Mouse (Mus musculus) ES-E14 (cell line): Measurements from ENCODE around the gene Gmppb. TPM values are rescaled to one million over a fixed set of nuclear protein-coding genes. Genes with fewer than 3 reads are reported as not detected.
A peak's percentile ranks its signal among the peaks of the same experiment; 100 is the strongest.

ENCODE experiments used
- DNase-seq: peaks from one replicate; pipeline ENCODE4 v3.0.0-alpha.2; 2013; ENCODE audit warnings: low read depth, low spot score
- H3K27ac ChIP-seq: 2 replicates; pipeline ENCODE4 v1.5.1; 2012; ENCODE audit warnings: low read depth, mild to moderate bottlenecking, low read length, moderate library complexity, mixed read lengths; ENCODE audit not compliant: poor library complexity, insufficient read depth, severe bottlenecking
- H3K36me3 ChIP-seq: 2 replicates; pipeline ENCODE4 v1.6.1; 2012; ENCODE audit warnings: mild to moderate bottlenecking, low read length, moderate library complexity, mixed read lengths; ENCODE audit not compliant: control insufficient read depth, poor library complexity, insufficient read depth, severe bottlenecking
- H3K4me1 ChIP-seq, 2 experiments: fragments of 150-350 bp in 1 of 2; sonication (generic) in 1 of 2; 2 replicates each; pipeline ENCODE4 v1.6.1; 2012; ENCODE audit warnings: low read length in 2 of 2, mild to moderate bottlenecking in 1 of 2, mixed read lengths in 1 of 2; ENCODE audit not compliant: control insufficient read depth in 2 of 2, insufficient read depth in 2 of 2, poor library complexity in 1 of 2
- H3K4me3 ChIP-seq, 2 experiments: fragments of 150-350 bp in 1 of 2; sonication (generic) in 1 of 2; 2 replicates each; pipeline ENCODE4 v1.5.1; 2012; ENCODE audit warnings: low read length in 2 of 2, low read depth in 1 of 2, mild to moderate bottlenecking in 1 of 2, mixed read lengths in 1 of 2; ENCODE audit not compliant: insufficient read depth in 1 of 2, poor library complexity in 1 of 2, severe bottlenecking in 1 of 2
- H3K9ac ChIP-seq: 2 replicates; pipeline ENCODE4 v1.6.1; 2012; ENCODE audit warnings: low read depth, mild to moderate bottlenecking, low read length, mixed read lengths; ENCODE audit not compliant: poor library complexity, insufficient read depth, severe bottlenecking
- H3K9me3 ChIP-seq: fragments of 150-350 bp; sonication (generic); 2 replicates; pipeline ENCODE4 v1.6.1; 2012; ENCODE audit warnings: low read depth, mild to moderate bottlenecking, low read length; ENCODE audit not compliant: control insufficient read depth, insufficient read depth
- CHD2 ChIP-seq: IDR thresholded peaks from 2 replicates; pipeline ENCODE4 v1.6.1; 2014; ENCODE audit warnings: mild to moderate bottlenecking, low read depth, low read length, inconsistent platforms
- HCFC1 ChIP-seq: IDR thresholded peaks from 2 replicates; pipeline ENCODE4 v1.6.1; 2012; ENCODE audit warnings: low read length, inconsistent platforms, borderline replicate concordance; ENCODE audit not compliant: insufficient read depth
- MAFK ChIP-seq: IDR thresholded peaks from 2 replicates; pipeline ENCODE4 v1.6.1; 2014; ENCODE audit warnings: mild to moderate bottlenecking, low read depth, low read length, inconsistent platforms; ENCODE audit not compliant: insufficient read depth
- ZC3H11A ChIP-seq: IDR thresholded peaks from 2 replicates; pipeline ENCODE4 v1.6.1; 2012; ENCODE audit warnings: low read depth, mild to moderate bottlenecking, inconsistent platforms, low read length, borderline replicate concordance
- ZNF384 ChIP-seq: IDR thresholded peaks from 2 replicates; pipeline ENCODE4 v1.6.1; 2012; ENCODE audit warnings: low read depth, low read length, inconsistent platforms
- in situ Hi-C, 2 experiments: fragments of 600-800 bp; cut with MboI; formaldehyde crosslinking; loops; one replicate each; pipeline ENCODE4 v1.15.1; 2025; ENCODE audit warnings: low sequenced_read_pairs in 2 of 2, inconsistent platforms in 1 of 2; ENCODE audit not compliant: unreplicated experiment in 2 of 2
- total RNA-seq: library from RNA; depleted of rRNA; stranded (reverse); fragments of 300-350 nt; gene quantifications from 2 replicates; pipeline ENCODE4 v1.2.3, GENCODE M21; 2012

Gmppb gene
- total RNA-seq, 1 experiment, result 28.3 TPM

- H3K36me3 ChIP-seq, result peaks cover 29% of the 10 kb centered on the region
- in situ Hi-C loops, result no loop called here
- peak within 1 kb of the TSS; percentile 47; the same call in 1 of the 2 replicates for H3K27ac ChIP-seq
- peak; percentile 36; the same call in 1 of the 2 replicates for TF ChIP-seq HCFC1
- no peak for TF ChIP-seq MAFK
- peak; percentile 96 for DNase-seq
- H3K9ac ChIP-seq, result peak within 1 kb of the TSS; percentile 80
- peaks cover 0 to 15% of the 10 kb centered on the region in 2 experiments; a peak in 2 of 4 replicates for H3K4me1 ChIP-seq
- no peaks in the 10 kb centered on the region for H3K9me3 ChIP-seq
- peak within 1 kb of the TSS; percentile 76 to 99 for H3K4me3 ChIP-seq
These were observed 45.3 kb downstream of the Gmppb start, which contains the start of gene Apeh for GRCm38 (mm10) chr9:108094184-108094941. Gene Apeh (minus strand): TSS chr9:108094606.

- Histone ChIP-seq H3K27ac (no peak overlapping the region), H3K36me3 (peaks cover 24% of the 10 kb centered on the region; the same call in 1 of the 2 replicates), H3K9ac (peak overlapping the region; percentile 60; the same call in 1 of the 2 replicates), H3K4me1 (peaks cover 0 to 17% of the 10 kb centered on the region in 2 experiments; a peak in 2 of 4 replicates), H3K9me3 (no peaks in the 10 kb centered on the region), H3K4me3 (peak overlapping the region; percentile 63 to 99)
- DNase-seq, result no peak
- in situ Hi-C loops, result loop anchor here in 1 of 2 experiments (5.0 kb wide), 1 partner anchor 97 kb away; the partner anchor contains the start of gene Bsn
- TF ChIP-seq HCFC1 (no peak), ZNF384 (no peak), MAFK (no peak), CHD2 (no peak), ZC3H11A (no peak)
These were observed 46.0 kb downstream of the Gmppb start for GRCm38 (mm10) chr9:108094998-108095411.

- peaks cover 19% of the 10 kb centered on the region; the same call in 1 of the 2 replicates for H3K36me3 ChIP-seq
- in situ Hi-C loops, result loop anchor here in 1 of 2 experiments (5.0 kb wide), 1 partner anchor 97 kb away; the partner anchor contains the start of gene Bsn
- H3K27ac ChIP-seq, result no peak overlapping the region
- H3K4me3 ChIP-seq, result peak overlapping the region in 1 of 2 experiments; percentile 99; a peak in 2 of 4 replicates
- peaks cover 0 to 17% of the 10 kb centered on the region in 2 experiments; a peak in 2 of 4 replicates for H3K4me1 ChIP-seq
- no peak for TF ChIP-seq MAFK
- TF ChIP-seq HCFC1, result no peak
- peak; percentile 47; the same call in 1 of the 2 replicates for TF ChIP-seq ZC3H11A
- TF ChIP-seq ZNF384, result no peak
- TF ChIP-seq CHD2, result no peak
- no peak overlapping the region for H3K9ac ChIP-seq
- no peaks in the 10 kb centered on the region for H3K9me3 ChIP-seq
- DNase-seq, result no peak
These were observed 46.5 kb downstream of the Gmppb start for GRCm38 (mm10) chr9:108095518-108095917.

- H3K9ac ChIP-seq, result no peak overlapping the region
- no peak overlapping the region for H3K27ac ChIP-seq
- in situ Hi-C loops, result loop anchor here in 1 of 2 experiments (5.0 kb wide), 1 partner anchor 96 kb away; the partner anchor contains the start of gene Bsn
- H3K36me3 ChIP-seq, result peaks cover 16% of the 10 kb centered on the region; the same call in 1 of the 2 replicates
- DNase-seq, result no peak
- peaks cover 0 to 17% of the 10 kb centered on the region in 2 experiments; a peak in 2 of 4 replicates for H3K4me1 ChIP-seq
- TF ChIP-seq ZNF384 (no peak), HCFC1 (no peak), ZC3H11A (no peak)
- no peak overlapping the region for H3K4me3 ChIP-seq
- no peaks in the 10 kb centered on the region for H3K9me3 ChIP-seq
These were observed 47.1 kb downstream of the Gmppb start for GRCm38 (mm10) chr9:108095949-108096712.
